Mouse (Mus musculus) heart, embryonic 14.5 days (tissue): ENCODE data around the gene P2rx7. TPM values are rescaled to one million over a fixed set of nuclear protein-coding genes. Genes with fewer than 3 reads are reported as not detected.
"Not testable (repeated sequence)": the region's sequence is repeated elsewhere in the genome, so short reads cannot be mapped to it uniquely, and the experiment has no call there.

Experiments used
- ATAC-seq: fragments of 200-750 bp; cut with Nextera tagmentation; 2 replicates; pipeline ENCODE4 v1.8.0; 2017; ENCODE audit warnings: low read depth, moderate TSS enrichment; ENCODE audit not compliant: insufficient number of reproducible peaks, insufficient read depth, low FRiP score
- H3K27ac ChIP-seq, 2 experiments: fragments of 200-500 bp in 1 of 2; fragments of 300-500 bp in 1 of 2; sonication (generic) in 1 of 2; replicated peaks in 1 of 2; 2 replicates each; pipeline ENCODE4 v1.5.1; 2012 to 2014; ENCODE audit warnings: low read depth in 2 of 2, low read length in 2 of 2, control low read depth in 1 of 2, mild to moderate bottlenecking in 1 of 2, mixed read lengths in 1 of 2; ENCODE audit not compliant: control insufficient read depth in 1 of 2, insufficient read depth in 1 of 2
- H3K27me3 ChIP-seq: fragments of 300-500 bp; sonication (generic); 2 replicates; pipeline ENCODE4 v1.6.1; 2014; ENCODE audit warnings: mild to moderate bottlenecking, low read length, control low read depth; ENCODE audit not compliant: control insufficient read depth, insufficient read depth
- H3K36me3 ChIP-seq: fragments of 300-500 bp; sonication (generic); 2 replicates; pipeline ENCODE4 v1.6.1; 2014; ENCODE audit warnings: mild to moderate bottlenecking, control low read depth, low read length, mixed read lengths; ENCODE audit not compliant: control insufficient read depth, insufficient read depth
- H3K4me1 ChIP-seq, 2 experiments: fragments of 200-500 bp in 1 of 2; fragments of 300-500 bp in 1 of 2; sonication (generic) in 1 of 2; 2 replicates each; pipeline ENCODE4 v1.6.1; 2012 to 2014; ENCODE audit warnings: low read length in 2 of 2, control low read depth in 1 of 2, mixed read lengths in 1 of 2; ENCODE audit not compliant: control insufficient read depth in 2 of 2, insufficient read depth in 2 of 2
- H3K4me2 ChIP-seq: fragments of 300-500 bp; sonication (generic); 2 replicates; pipeline ENCODE4 v1.6.1; 2014; ENCODE audit warnings: mild to moderate bottlenecking, low read length
- H3K4me3 ChIP-seq, 2 experiments: fragments of 200-500 bp in 1 of 2; fragments of 300-500 bp in 1 of 2; sonication (generic) in 1 of 2; 2 replicates each; pipeline ENCODE4 v1.5.1; 2012 to 2014; ENCODE audit warnings: low read length in 2 of 2, mild to moderate bottlenecking in 2 of 2, control low read depth in 1 of 2, low read depth in 1 of 2, moderate library complexity in 1 of 2; ENCODE audit not compliant: control insufficient read depth in 1 of 2, insufficient read depth in 1 of 2
- H3K9ac ChIP-seq: fragments of 300-500 bp; sonication (generic); 2 replicates; pipeline ENCODE4 v1.6.1; 2014; ENCODE audit warnings: mild to moderate bottlenecking, low read length
- H3K9me3 ChIP-seq: fragments of 300-500 bp; sonication (generic); 2 replicates; pipeline ENCODE4 v1.6.1; 2016; ENCODE audit warnings: low read length, control low read depth; ENCODE audit not compliant: control insufficient read depth
- WGBS: fragments of 180-500 bp; shearing (Covaris S2); extraction: QIAGEN DNeasy Blood & Tissue Kit; methylation state at CpG from one replicate; pipeline ENCODE4 v1.1.7; 2014; 5-methylcytosine and 5-hydroxymethylcytosine counted together
- polyA plus RNA-seq: library from polyadenylated mRNA; unstranded; fragments of >200 nt; fragmentation: Nextera tagmentation; extraction: Ambion mirVana; gene quantifications from 2 replicates; pipeline ENCODE4 v1.2.1, GENCODE M21; 2014

Gene P2rx7
- polyA plus RNA-seq, 1 experiment from 2014 or later, result 1.4 TPM

DNA sequence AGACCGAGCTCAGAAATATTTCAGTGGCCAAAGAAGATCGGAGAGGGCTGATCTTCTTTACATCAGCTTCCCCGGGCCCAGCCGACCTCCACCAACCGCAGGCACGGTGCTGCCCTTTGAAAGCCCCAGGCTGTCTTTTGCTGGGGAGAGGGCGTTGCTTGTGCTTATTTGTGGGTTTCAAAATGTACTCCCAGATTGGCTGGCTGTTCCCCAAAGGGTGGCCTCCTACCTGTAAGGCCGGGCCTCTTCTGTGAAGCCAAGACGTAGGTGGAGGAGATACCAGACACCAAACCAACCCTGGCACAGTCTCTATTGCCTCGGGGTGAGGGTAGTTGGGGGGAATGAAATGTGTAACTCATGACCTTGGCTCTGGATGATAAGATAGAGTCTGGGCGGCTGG lies 2.3 kb downstream of the P2rx7 start:
- 78% methylated on average over 11 of the region's 11 CpGs for WGBS
- no peak overlapping the region for H3K4me2 ChIP-seq
- H3K4me1 ChIP-seq, result peaks cover 10 to 22% of the 10 kb centered on the region in 2 experiments; a peak in 2 of 4 replicates
- no peaks in the 10 kb centered on the region for H3K27me3 ChIP-seq
- H3K9ac ChIP-seq, result no peak overlapping the region
- no peaks in the 10 kb centered on the region for H3K36me3 ChIP-seq
- H3K9me3 ChIP-seq, result no peaks in the 10 kb centered on the region
- no peak overlapping the region for H3K4me3 ChIP-seq
- no peak overlapping the region for H3K27ac ChIP-seq
- ATAC-seq, result no peak

DNA sequence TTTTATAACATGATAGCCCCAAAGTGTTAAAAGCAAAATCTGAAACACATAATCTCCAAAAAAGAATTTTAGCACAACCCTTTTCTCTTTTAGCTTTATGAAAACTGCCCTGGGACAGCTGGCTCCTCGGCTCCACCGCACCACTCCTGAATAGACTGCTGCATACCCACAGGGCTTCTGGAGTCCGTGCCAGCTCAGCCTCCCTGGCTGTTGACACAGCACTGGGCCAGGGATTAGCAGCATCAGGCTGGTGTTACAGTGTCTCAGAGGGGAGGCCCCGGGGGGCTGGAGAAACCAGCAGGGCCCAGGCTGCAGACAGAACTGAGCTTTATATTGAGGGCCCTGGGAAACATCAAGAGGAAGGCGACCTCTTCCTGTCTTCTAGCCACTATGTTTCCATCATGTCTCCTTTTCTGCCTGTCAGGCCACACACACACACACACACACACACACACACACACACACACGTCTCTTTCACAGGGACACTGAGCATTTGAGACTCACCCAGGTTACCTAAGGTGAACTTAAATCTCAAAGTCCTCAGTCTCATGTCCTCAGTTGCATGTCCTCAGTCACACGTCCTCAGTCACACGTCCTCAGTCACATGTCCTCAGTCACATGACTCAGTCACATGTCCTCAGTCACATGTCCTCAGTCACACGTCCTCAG lies 3.7 kb downstream of the P2rx7 start:
- Histone ChIP-seq H3K27ac (no peak overlapping the region; a peak in 1 of 4 replicates), H3K9me3 (no peaks in the 10 kb centered on the region), H3K4me2 (no peak overlapping the region), H3K4me1 (peaks cover 15 to 26% of the 10 kb centered on the region in 2 experiments), H3K36me3 (no peaks in the 10 kb centered on the region), H3K4me3 (no peak overlapping the region), H3K9ac (no peak overlapping the region), H3K27me3 (no peaks in the 10 kb centered on the region)
- 47% methylated on average over 8 of the region's 9 CpGs for WGBS
- ATAC-seq, result no peak; the same call in 1 of the 2 replicates

- WGBS, result 87% methylated on average over 14 of the region's 14 CpGs
These were observed 4.3 kb downstream of the P2rx7 start for GRCm38 (mm10) chr5:122647952-122648374.

DNA sequence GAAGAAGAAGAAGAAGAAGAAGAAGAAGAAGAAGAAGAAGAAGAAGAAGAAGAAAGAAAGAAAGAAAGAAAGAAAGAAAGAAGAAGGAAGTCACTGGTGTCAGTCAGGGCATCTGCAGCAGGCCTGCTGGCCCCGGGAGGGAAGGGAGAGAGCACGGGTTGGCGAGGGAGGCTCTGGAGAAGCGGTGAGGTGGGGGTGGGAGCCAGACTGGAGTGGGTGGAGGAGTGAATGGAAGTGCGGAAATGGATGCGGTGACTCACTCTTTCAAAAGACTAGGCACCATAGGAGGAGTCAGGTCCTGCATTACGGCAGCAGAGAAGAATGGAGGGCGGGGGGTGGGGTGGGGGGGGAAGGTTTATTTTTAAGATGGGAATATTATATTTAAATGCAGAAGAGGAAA lies 5.6 kb downstream of the P2rx7 start:
- Histone ChIP-seq H3K27me3 (no peaks in the 10 kb centered on the region), H3K4me3 (no peak overlapping the region), H3K4me2 (no peak overlapping the region), H3K9me3 (no peaks in the 10 kb centered on the region), H3K27ac (no peak overlapping the region), H3K9ac (no peak overlapping the region), H3K4me1 (peaks cover 30 to 38% of the 10 kb centered on the region in 2 experiments), H3K36me3 (no peaks in the 10 kb centered on the region)
- ATAC-seq, result no peak
- 43% methylated on average over 8 of the region's 8 CpGs for WGBS

More at GRCm38 (mm10) chr5:122647952-122648374, 4.3 kb downstream of the P2rx7 start:
- not testable (repeated sequence) for H3K27ac ChIP-seq, H3K4me3 ChIP-seq, H3K27me3 ChIP-seq, H3K9ac ChIP-seq, ATAC-seq, H3K9me3 ChIP-seq, H3K36me3 ChIP-seq, H3K4me2 ChIP-seq
- H3K4me1 ChIP-seq, result peaks cover 20 to 32% of the 10 kb centered on the region in 2 experiments

- Histone ChIP-seq H3K4me2 (no peak overlapping the region), H3K27ac (no peak overlapping the region), H3K9me3 (no peaks in the 10 kb centered on the region), H3K4me1 (peaks cover 30 to 38% of the 10 kb centered on the region in 2 experiments), H3K4me3 (no peak overlapping the region), H3K9ac (no peak overlapping the region), H3K27me3 (no peaks in the 10 kb centered on the region), H3K36me3 (no peaks in the 10 kb centered on the region)
- ATAC-seq, result no peak
- 87% methylated on average over 8 of the region's 8 CpGs for WGBS
These were observed 6.4 kb downstream of the P2rx7 start for GRCm38 (mm10) chr5:122650100-122650499.

DNA sequence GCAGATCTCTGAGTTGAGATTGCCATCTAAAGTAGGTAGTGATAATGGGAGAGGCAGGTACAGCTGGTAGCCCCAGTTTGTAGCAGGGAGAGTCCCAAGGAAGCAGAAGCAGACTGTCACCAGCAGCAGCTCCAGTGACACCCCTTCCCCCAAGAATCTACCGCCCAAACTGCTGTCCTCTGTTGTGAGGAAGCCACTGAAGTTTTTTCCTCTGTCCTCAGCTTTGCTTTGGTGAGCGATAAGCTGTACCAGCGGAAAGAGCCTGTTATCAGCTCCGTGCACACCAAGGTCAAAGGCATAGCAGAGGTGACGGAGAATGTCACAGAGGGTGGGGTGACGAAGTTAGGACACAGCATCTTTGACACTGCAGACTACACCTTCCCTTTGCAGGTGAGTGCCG lies 8.8 kb downstream of the P2rx7 start:
- Histone ChIP-seq H3K4me2 (peak overlapping the region; percentile 42), H3K9me3 (no peaks in the 10 kb centered on the region)

GRCm38 (mm10) chr5:122653112-122653445 lies 9.4 kb downstream of the P2rx7 start:
- Histone ChIP-seq H3K9ac (peak overlapping the region; percentile 4; the same call in 1 of the 2 replicates), H3K4me2 (peak overlapping the region; percentile 42), H3K4me1 (peaks cover 20 to 26% of the 10 kb centered on the region in 2 experiments), H3K9me3 (no peaks in the 10 kb centered on the region), H3K27me3 (no peaks in the 10 kb centered on the region), H3K4me3 (no peak overlapping the region), H3K36me3 (no peaks in the 10 kb centered on the region), H3K27ac (peak overlapping the region in 1 of 2 experiments; percentile 44; a peak in 1 of 4 replicates)
- 33% methylated on average over 10 of the region's 10 CpGs for WGBS
- ATAC-seq, result no peak

More for the DNA sequence above, 8.8 kb downstream of the P2rx7 start:
- H3K9ac ChIP-seq, result peak overlapping the region; percentile 48
- WGBS, result 12% methylated on average over 7 of the region's 7 CpGs
- no peak overlapping the region for H3K4me3 ChIP-seq
- H3K36me3 ChIP-seq, result no peaks in the 10 kb centered on the region
- H3K27me3 ChIP-seq, result no peaks in the 10 kb centered on the region
- peaks cover 20 to 27% of the 10 kb centered on the region in 2 experiments for H3K4me1 ChIP-seq
- ATAC-seq, result peak; percentile 51; the same call in 1 of the 2 replicates
- H3K27ac ChIP-seq, result peak overlapping the region; percentile 16 to 44; a peak in 2 of 4 replicates
